Mouse (Mus musculus): ENCODE data around the gene Efcab1. TPM values are rescaled to one million over a fixed set of nuclear protein-coding genes. Genes with fewer than 3 reads are reported as not detected.

Efcab1 gene
- 0.04 TPM in 1 of 2 replicates, not detected in the other for polyA plus RNA-seq (2012; rRNA removed)

DNA sequence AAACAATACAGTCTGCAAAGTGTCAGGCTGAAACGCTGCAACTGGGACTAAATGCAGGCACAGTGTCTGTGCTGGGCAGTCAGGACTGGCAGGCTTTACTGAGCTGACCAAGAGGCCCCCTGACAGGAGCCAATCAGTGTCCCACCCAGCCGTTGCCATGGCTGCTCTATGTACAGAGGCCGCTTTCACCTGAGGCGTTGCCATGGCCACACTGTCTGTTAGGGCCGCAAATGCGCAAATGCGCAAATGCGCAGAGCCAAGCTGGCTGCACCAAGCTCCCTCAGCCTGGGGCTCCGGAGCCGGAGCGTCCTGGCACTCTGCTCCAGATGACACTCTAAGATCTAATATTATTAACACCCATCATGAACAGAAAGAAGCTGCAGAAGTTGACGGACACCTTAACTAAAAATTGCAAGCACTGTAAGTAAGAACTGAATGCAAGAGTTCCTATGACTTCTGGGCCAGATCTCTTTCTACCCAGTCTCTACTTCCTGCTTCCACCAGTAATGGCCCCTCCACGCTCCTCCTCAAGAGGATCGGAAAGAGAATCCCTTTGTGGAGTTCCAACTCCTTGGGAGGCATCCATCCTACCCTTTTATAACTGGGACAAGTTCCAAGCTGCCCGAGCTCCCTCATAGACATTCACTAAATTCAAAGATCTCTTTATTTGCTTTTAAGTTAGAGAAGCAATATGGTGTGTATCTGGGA is at the start of gene Efcab1:
Efcab1 (plus strand) TSS at position 214 of the 708 bp plus-strand sequence.
- DNase-seq (ENCODE audit: low read depth in 1 of 2, low spot score in 2 of 2): no peak
- H3K4me1 ChIP-seq (ENCODE audit: control insufficient read depth, insufficient read depth, insufficient read length): no peaks in the 10 kb centered on the region
- H3K36me3 ChIP-seq (ENCODE audit: control insufficient read depth, insufficient read depth, low read length): no peaks in the 10 kb centered on the region
- no peak for TF ChIP-seq CTCF (IDR thresholded peaks at IDR 0.05; ENCODE audit: extremely low read depth, insufficient read depth, insufficient read length, insufficient replicate concordance)
- no peak for TF ChIP-seq POLR2A (IDR thresholded peaks at IDR 0.05; ENCODE audit: low read depth, low read length)
- no peak within 1 kb of the TSS for H3K4me3 ChIP-seq (ENCODE audit: extremely low read depth, insufficient read depth, insufficient read length)
- H3K27me3 ChIP-seq (ENCODE audit: control insufficient read depth, insufficient read depth, low read length): no peaks in the 10 kb centered on the region
- 28% methylated on average over 15 of the region's 15 CpGs for WGBS
- H3K27ac ChIP-seq (ENCODE audit: insufficient read depth, low read length): no peak within 1 kb of the TSS

DNA sequence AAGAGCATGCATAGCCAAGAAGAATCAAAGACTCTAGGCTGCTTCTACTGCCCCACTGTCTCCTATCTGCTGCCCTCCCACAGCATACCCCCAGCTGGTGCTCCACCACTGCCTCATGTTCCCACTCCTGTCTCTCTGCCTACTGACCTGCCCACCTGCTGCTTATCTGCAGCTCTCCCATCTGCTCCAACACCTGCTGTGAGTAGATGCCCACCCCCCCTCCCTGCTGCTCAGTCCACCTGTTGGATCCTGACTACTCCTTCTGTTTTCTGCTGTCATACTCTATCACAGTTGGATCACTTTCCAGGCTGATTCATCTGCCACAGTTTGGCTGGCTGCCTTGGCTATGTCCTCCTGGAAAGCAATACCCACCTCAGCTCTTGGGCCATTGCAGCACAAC is 47.0 kb upstream of the Efcab1 start:
- Histone ChIP-seq H3K4me3 (ENCODE audit: extremely low read depth, insufficient read depth, insufficient read length) (no peak overlapping the region), H3K27me3 (ENCODE audit: control insufficient read depth, insufficient read depth, low read length) (no peaks in the 10 kb centered on the region), H3K27ac (ENCODE audit: insufficient read depth, low read length) (no peak overlapping the region), H3K36me3 (ENCODE audit: control insufficient read depth, insufficient read depth, low read length) (no peaks in the 10 kb centered on the region), H3K4me1 (ENCODE audit: control insufficient read depth, insufficient read depth, insufficient read length) (no peaks in the 10 kb centered on the region)
- DNase-seq (ENCODE audit: low read depth in 1 of 2, low spot score in 2 of 2): no peak
- TF ChIP-seq POLR2A (IDR thresholded peaks at IDR 0.05; ENCODE audit: low read depth, low read length) (no peak), CTCF (IDR thresholded peaks at IDR 0.05; ENCODE audit: extremely low read depth, insufficient read depth, insufficient read length, insufficient replicate concordance) (no peak)

DNA sequence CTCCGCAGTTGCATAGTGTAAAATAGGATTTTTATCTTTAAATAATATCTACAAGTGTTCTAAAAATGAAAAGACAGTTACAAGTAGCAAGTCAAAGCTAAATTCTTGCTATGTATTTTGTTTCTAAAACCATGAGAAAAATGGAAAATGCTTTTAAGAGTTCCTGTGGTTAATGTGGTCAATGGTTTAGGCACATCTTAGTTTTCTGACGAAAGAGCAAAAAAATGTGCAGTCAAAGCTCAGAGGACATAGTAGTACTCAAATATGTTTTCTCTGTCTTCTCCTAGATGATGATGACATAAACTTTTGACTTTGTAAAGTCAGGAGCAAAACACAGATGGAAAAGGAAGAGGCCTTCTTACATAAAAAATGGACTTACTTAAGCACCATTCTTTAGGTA is 21.5 kb upstream of the Efcab1 start:
- no peak for TF ChIP-seq CTCF (IDR thresholded peaks at IDR 0.05; ENCODE audit: extremely low read depth, insufficient read depth, insufficient read length, insufficient replicate concordance)
- Histone ChIP-seq H3K4me1 (ENCODE audit: control insufficient read depth, insufficient read depth, insufficient read length) (no peaks in the 10 kb centered on the region), H3K27ac (ENCODE audit: insufficient read depth, low read length) (no peak overlapping the region), H3K4me3 (ENCODE audit: extremely low read depth, insufficient read depth, insufficient read length) (no peak overlapping the region), H3K27me3 (ENCODE audit: control insufficient read depth, insufficient read depth, low read length) (no peaks in the 10 kb centered on the region), H3K36me3 (ENCODE audit: control insufficient read depth, insufficient read depth, low read length) (no peaks in the 10 kb centered on the region)
- no peak for DNase-seq (ENCODE audit: low read depth in 1 of 2, low spot score in 2 of 2)
- WGBS: 30% methylated on average over 2 of the region's 2 CpGs

DNA sequence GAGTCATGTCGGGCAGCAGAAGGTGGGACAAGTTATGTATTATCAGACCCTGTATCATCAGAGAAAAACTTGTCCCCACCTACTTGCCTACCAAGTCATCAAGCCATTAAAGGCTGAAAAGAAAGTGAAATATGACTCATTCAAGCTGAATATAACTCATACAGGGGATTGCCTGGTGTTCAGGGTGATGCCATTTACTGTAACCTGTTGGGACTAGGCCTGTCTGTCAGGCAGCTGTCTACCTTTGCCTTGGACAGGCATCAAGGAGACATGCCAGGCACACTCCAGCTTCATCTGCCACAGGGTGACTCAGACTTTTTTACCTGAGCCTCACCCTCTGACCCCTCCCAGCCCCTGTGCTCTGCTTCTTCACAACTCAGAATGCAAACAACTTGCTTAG is 21.0 kb upstream of the Efcab1 start:
- DNase-seq (ENCODE audit: low read depth in 1 of 2, low spot score in 2 of 2): no peak
- no peaks in the 10 kb centered on the region for H3K4me1 ChIP-seq (ENCODE audit: control insufficient read depth, insufficient read depth, insufficient read length)
- no peaks in the 10 kb centered on the region for H3K27me3 ChIP-seq (ENCODE audit: control insufficient read depth, insufficient read depth, low read length)
- H3K36me3 ChIP-seq (ENCODE audit: control insufficient read depth, insufficient read depth, low read length): no peaks in the 10 kb centered on the region
- TF ChIP-seq POLR2A (IDR thresholded peaks at IDR 0.05; ENCODE audit: low read depth, low read length): no peak
- TF ChIP-seq CTCF (IDR thresholded peaks at IDR 0.05; ENCODE audit: extremely low read depth, insufficient read depth, insufficient read length, insufficient replicate concordance): no peak
- 68% methylated on average over 1 of the region's 1 CpGs for WGBS
- no peak overlapping the region for H3K4me3 ChIP-seq (ENCODE audit: extremely low read depth, insufficient read depth, insufficient read length)
- H3K27ac ChIP-seq (ENCODE audit: insufficient read depth, low read length): no peak overlapping the region

DNA sequence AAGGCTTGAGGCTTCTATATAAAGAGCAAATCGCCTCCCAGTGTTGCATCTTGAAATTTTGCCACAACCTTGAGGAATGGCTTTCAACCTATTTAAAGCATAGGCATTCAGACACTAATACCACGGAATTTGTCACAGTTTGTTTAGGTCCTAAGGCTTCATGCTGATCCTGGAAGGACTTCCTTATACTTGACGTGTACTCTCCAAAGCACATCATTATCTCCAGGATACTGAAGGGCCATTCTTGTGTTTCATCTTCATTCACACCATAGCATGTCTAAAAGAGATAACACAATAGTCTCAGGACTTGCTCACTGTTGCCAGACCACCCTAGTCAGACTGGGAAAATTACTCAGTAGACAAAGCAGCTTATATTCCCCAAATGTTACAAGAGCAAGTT is 13.9 kb upstream of the Efcab1 start:
- TF ChIP-seq POLR2A (IDR thresholded peaks at IDR 0.05; ENCODE audit: low read depth, low read length) (no peak), CTCF (IDR thresholded peaks at IDR 0.05; ENCODE audit: extremely low read depth, insufficient read depth, insufficient read length, insufficient replicate concordance) (no peak)
- WGBS: 76% methylated on average over 3 of the region's 3 CpGs
- no peaks in the 10 kb centered on the region for H3K4me1 ChIP-seq (ENCODE audit: control insufficient read depth, insufficient read depth, insufficient read length)
- no peaks in the 10 kb centered on the region for H3K27me3 ChIP-seq (ENCODE audit: control insufficient read depth, insufficient read depth, low read length)
- H3K36me3 ChIP-seq (ENCODE audit: control insufficient read depth, insufficient read depth, low read length): no peaks in the 10 kb centered on the region
- H3K4me3 ChIP-seq (ENCODE audit: extremely low read depth, insufficient read depth, insufficient read length): no peak overlapping the region
- no peak for DNase-seq (ENCODE audit: low read depth in 1 of 2, low spot score in 2 of 2)
- no peak overlapping the region for H3K27ac ChIP-seq (ENCODE audit: insufficient read depth, low read length)

DNA sequence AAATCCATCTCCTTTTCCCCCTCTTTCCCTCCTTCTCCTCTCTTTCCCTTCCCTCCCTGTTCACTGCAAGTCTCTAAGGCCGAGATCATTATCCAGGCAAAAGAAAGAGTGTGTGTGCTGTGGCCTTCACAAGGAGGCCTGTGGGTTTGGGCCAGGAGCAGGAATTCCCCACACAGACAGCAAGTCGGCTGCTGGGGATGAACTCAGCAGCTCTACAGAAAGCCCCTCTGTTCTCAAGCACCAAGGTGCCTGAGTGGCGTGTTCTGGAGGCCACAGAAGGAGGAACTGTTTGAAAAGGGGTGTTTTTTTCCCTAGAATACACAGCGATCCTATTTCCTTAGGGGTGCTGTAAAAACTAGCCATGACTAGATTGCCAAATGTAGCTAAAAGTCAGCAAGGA is 12.5 kb upstream of the Efcab1 start:
- WGBS: 43% methylated on average over 4 of the region's 4 CpGs
- no peak overlapping the region for H3K4me3 ChIP-seq (ENCODE audit: extremely low read depth, insufficient read depth, insufficient read length)
- H3K27ac ChIP-seq (ENCODE audit: insufficient read depth, low read length): no peak overlapping the region
- H3K4me1 ChIP-seq (ENCODE audit: control insufficient read depth, insufficient read depth, insufficient read length): no peaks in the 10 kb centered on the region
- H3K36me3 ChIP-seq (ENCODE audit: control insufficient read depth, insufficient read depth, low read length): no peaks in the 10 kb centered on the region
- DNase-seq (ENCODE audit: low read depth in 1 of 2, low spot score in 2 of 2): no peak
- no peaks in the 10 kb centered on the region for H3K27me3 ChIP-seq (ENCODE audit: control insufficient read depth, insufficient read depth, low read length)
- no peak for TF ChIP-seq CTCF (IDR thresholded peaks at IDR 0.05; ENCODE audit: extremely low read depth, insufficient read depth, insufficient read length, insufficient replicate concordance)
- TF ChIP-seq POLR2A (IDR thresholded peaks at IDR 0.05; ENCODE audit: low read depth, low read length): no peak

DNA sequence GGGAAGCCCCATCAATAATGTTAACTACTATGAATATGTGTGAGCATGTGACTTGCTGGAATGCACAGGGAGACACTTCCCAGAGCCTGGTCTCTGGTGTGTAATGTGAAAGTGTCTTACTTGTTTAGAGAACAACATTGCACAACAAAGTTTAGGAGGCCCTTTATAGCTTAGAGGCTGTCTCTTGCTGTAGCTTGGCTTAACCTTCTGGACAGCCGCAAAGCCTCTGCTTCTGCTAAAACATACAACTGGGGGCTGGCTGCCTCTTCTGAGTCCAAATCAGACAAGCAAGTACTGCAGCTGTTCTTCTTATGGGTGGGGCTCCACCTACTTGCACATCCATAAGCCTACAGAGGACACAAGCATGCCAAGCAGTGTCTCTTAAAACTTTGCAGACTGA is 11.7 kb upstream of the Efcab1 start:
- DNase-seq (ENCODE audit: low read depth in 1 of 2, low spot score in 2 of 2): no peak
- no peak overlapping the region for H3K27ac ChIP-seq (ENCODE audit: insufficient read depth, low read length)
- no peak overlapping the region for H3K4me3 ChIP-seq (ENCODE audit: extremely low read depth, insufficient read depth, insufficient read length)
- 97% methylated on average over 1 of the region's 1 CpGs for WGBS
- no peak for TF ChIP-seq CTCF (IDR thresholded peaks at IDR 0.05; ENCODE audit: extremely low read depth, insufficient read depth, insufficient read length, insufficient replicate concordance)
- TF ChIP-seq POLR2A (IDR thresholded peaks at IDR 0.05; ENCODE audit: low read depth, low read length): no peak
- H3K36me3 ChIP-seq (ENCODE audit: control insufficient read depth, insufficient read depth, low read length): no peaks in the 10 kb centered on the region
- no peaks in the 10 kb centered on the region for H3K4me1 ChIP-seq (ENCODE audit: control insufficient read depth, insufficient read depth, insufficient read length)
- H3K27me3 ChIP-seq (ENCODE audit: control insufficient read depth, insufficient read depth, low read length): no peaks in the 10 kb centered on the region

Measured in spleen, adult 2 months (tissue).